Mouse (Mus musculus): ENCODE data around the gene Neurl1b. TPM values are rescaled to one million over a fixed set of nuclear protein-coding genes. Genes with fewer than 3 reads are reported as not detected.

Gene Neurl1b
- polyA plus RNA-seq, 1 experiment from 2014 or later: 0.90 TPM

DNA sequence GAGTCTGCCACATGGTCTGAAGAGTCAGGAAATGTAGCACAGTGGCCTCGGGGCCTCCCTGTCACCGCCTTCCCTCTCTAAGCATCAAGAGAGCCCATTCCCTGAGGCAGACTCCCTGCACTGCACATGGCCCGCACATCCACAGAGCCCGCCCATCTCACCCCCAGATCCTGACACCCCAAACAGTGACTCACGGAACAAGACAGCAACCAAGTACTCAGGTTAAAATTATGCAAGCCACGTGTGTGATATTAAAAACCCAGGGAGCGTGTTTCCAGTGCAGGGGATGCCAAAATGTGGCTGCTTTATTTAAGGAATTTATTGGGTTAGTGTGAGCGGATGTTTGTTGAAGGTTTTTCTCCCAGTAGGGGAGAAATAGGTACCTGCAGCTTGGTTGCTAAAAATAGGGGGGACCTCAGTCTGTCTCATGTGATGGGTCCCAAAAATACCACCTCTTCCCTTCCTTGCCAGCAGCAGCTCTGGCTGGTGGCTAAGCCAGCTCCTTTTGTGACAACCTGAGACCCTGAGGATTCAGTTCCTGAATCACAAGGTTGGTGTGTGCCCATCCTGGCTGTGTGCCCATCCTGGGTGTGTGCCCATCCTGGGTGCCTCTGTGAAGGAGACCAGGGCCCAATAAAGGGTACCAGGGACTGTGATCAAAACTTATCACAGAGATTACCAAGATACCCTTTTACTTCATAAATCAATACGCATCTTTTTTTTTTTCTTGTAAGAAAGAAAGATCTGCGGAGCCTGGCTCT is 9.1 kb upstream of the Neurl1b start:
- no peak overlapping the region for H3K4me3 ChIP-seq
- H3K9ac ChIP-seq: no peak overlapping the region
- no peak overlapping the region for H3K27ac ChIP-seq
- no peaks in the 10 kb centered on the region for H3K9me3 ChIP-seq
- WGBS: 38% methylated on average over 10 of the region's 10 CpGs
- 0 out of 2 replicates have a peak, but pooled peaks have one; percentile 52 for ATAC-seq (ENCODE audit: insufficient number of reproducible peaks, low FRiP score, low TSS enrichment, low read depth)
- H3K27me3 ChIP-seq: 0 out of 2 replicates have a peak, but pooled peaks cover 5% of the 10 kb centered on the region
- peaks cover 8% of the 10 kb centered on the region for H3K4me1 ChIP-seq
- no peaks in the 10 kb centered on the region for H3K36me3 ChIP-seq
- no peak overlapping the region for H3K4me2 ChIP-seq

DNA sequence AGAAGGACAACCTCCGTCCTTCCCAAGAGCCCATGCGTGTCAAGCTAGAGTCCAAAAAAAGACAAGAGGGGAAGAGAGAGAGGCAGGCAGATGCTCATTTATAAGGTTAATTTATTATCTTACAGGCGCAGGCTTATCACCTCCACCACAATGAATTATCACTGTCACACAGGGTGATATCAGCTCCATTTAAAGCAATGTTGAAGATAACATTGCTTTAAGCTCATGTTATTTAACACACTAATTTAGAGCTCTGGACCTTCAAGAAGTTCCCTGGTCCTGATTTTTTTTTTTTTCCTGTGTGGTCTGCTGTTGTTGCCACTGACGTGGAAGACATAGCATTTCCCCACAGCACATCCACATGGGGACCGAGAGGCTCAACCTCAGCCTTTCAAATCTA is 1.7 kb upstream of the Neurl1b start:
- WGBS: 76% methylated on average over 5 of the region's 5 CpGs
- Histone ChIP-seq H3K4me1 (peaks cover 22% of the 10 kb centered on the region), H3K27me3 (peaks cover 56% of the 10 kb centered on the region), H3K4me3 (no peak overlapping the region), H3K36me3 (no peaks in the 10 kb centered on the region), H3K9ac (no peak overlapping the region), H3K4me2 (no peak overlapping the region), H3K27ac (no peak overlapping the region), H3K9me3 (no peaks in the 10 kb centered on the region)
- ATAC-seq (ENCODE audit: insufficient number of reproducible peaks, low FRiP score, low TSS enrichment, low read depth): no peak

DNA sequence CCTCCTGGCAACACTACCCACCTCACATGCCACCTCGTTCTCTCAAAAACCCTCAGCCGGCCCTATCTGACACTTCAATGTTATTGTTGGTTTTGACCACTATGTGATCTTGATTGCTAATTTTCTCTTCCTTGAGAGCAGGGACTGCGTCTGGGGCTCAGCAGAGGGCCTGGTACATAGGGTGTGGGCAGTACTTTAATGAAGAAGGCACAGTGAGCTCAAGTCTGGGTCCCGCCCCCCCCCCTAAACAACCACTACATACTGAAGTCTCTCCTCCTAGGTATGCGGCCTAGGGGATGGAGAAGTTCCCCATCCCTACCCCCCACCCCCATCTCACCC is 476 bp upstream of the Neurl1b start:
- Histone ChIP-seq H3K27ac (no peak overlapping the region), H3K27me3 (peaks cover 51% of the 10 kb centered on the region), H3K36me3 (no peaks in the 10 kb centered on the region), H3K4me3 (peak overlapping the region; percentile 75), H3K4me2 (peak overlapping the region; percentile 100), H3K9me3 (no peaks in the 10 kb centered on the region), H3K4me1 (peaks cover 22% of the 10 kb centered on the region), H3K9ac (peak overlapping the region; percentile 62; the same call in 1 of the 2 replicates)
- no peak for ATAC-seq (ENCODE audit: insufficient number of reproducible peaks, low FRiP score, low TSS enrichment, low read depth)
- WGBS: 3% methylated on average over 4 of the region's 5 CpGs

DNA sequence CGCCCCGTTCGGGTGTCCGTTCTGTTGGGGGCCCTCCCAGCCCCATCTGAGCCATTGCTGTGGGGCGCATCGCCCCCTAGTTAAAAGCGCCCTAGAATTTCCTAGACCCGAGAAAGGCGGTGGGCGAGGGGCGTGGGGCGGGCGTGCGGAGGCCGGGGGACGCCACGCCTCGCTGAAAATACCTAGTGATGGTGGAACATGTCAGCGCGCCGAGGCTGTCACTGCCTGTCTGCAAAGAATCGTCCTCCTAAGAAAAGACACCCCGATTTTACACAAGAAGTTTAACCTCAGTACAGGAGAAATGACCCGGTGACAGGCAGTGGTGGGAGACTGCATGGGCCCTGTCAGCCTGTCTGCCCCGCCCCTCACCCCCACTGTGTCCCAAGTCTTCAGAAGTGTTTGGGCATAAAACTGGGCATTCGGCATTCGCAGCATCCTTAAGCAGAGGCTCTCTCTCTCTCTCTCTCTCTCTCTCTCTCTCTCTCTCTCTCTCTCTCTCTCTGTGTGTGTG is 781 bp downstream of the Neurl1b start:
- WGBS: 2% methylated on average over 27 of the region's 27 CpGs
- no peak for ATAC-seq (ENCODE audit: insufficient number of reproducible peaks, low FRiP score, low TSS enrichment, low read depth)
- no peak overlapping the region for H3K27ac ChIP-seq
- H3K27me3 ChIP-seq: peaks cover 51% of the 10 kb centered on the region
- peaks cover 22% of the 10 kb centered on the region for H3K4me1 ChIP-seq
- peak overlapping the region; percentile 62 for H3K9ac ChIP-seq
- peak overlapping the region; percentile 75 for H3K4me3 ChIP-seq
- H3K4me2 ChIP-seq: peak overlapping the region; percentile 100
- H3K9me3 ChIP-seq: no peaks in the 10 kb centered on the region
- no peaks in the 10 kb centered on the region for H3K36me3 ChIP-seq

DNA sequence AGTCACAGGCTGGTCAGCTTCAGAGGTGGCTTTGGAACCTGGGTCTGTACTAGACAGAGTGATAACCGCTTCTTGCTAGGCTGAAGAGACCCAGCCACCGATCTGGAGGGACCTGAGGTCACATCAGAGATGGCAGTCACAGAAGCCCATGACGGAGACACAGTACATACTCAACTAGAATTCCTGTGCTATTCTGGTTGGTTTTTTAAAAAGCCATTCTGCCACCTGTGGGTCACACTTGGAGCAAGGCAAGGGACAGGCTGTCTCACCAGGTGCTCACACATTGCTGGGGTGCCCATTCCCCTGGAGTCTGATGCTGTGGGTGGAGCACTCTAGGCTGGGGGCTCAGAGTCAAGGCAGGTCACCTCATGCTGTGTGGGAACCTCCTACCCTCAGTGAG is 1.5 kb downstream of the Neurl1b start:
- H3K4me3 ChIP-seq: peak overlapping the region; percentile 75; the same call in 1 of the 2 replicates
- no peak overlapping the region for H3K4me2 ChIP-seq
- no peak overlapping the region for H3K9ac ChIP-seq
- 58% methylated on average over 3 of the region's 3 CpGs for WGBS
- no peaks in the 10 kb centered on the region for H3K36me3 ChIP-seq
- peaks cover 24% of the 10 kb centered on the region for H3K4me1 ChIP-seq
- peaks cover 47% of the 10 kb centered on the region for H3K27me3 ChIP-seq
- no peak for ATAC-seq (ENCODE audit: insufficient number of reproducible peaks, low FRiP score, low TSS enrichment, low read depth)
- H3K27ac ChIP-seq: no peak overlapping the region
- H3K9me3 ChIP-seq: no peaks in the 10 kb centered on the region

DNA sequence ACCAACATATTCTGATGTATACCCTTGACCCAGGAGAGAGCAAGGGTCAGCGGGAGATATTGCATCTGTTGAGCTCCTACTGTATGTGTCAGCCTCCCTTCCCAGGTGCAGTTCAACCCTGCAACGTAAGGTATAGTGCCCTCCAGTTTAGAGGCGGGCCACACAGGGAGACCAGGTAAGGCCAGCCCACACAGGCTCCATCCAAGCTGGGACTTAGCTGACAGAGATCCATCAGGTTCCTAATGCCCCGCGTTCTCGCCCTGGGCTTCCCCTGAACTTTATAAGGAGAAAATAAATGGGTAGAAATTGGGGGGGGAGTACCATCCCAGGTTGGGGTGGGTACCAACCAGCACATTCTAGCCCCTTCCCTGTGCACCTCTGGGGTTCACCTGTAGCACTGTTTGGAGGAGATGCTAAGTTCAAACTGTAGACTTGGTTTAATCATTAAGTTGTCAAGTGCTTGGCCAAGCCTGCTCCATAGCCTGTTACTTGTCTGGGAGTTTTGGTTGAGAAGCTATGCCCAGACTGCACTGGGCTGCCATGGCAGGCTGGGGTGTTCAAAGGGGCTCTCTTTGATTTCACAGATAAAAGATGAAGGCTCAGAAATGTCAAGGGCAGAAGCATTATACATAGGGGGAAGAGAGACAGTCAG is 3.3 kb downstream of the Neurl1b start:
- 79% methylated on average over 6 of the region's 6 CpGs for WGBS
- Histone ChIP-seq H3K4me3 (no peak overlapping the region), H3K9ac (no peak overlapping the region), H3K4me1 (peaks cover 29% of the 10 kb centered on the region), H3K27ac (no peak overlapping the region), H3K4me2 (no peak overlapping the region), H3K36me3 (no peaks in the 10 kb centered on the region), H3K9me3 (no peaks in the 10 kb centered on the region), H3K27me3 (peaks cover 31% of the 10 kb centered on the region)
- ATAC-seq (ENCODE audit: insufficient number of reproducible peaks, low FRiP score, low TSS enrichment, low read depth): no peak

DNA sequence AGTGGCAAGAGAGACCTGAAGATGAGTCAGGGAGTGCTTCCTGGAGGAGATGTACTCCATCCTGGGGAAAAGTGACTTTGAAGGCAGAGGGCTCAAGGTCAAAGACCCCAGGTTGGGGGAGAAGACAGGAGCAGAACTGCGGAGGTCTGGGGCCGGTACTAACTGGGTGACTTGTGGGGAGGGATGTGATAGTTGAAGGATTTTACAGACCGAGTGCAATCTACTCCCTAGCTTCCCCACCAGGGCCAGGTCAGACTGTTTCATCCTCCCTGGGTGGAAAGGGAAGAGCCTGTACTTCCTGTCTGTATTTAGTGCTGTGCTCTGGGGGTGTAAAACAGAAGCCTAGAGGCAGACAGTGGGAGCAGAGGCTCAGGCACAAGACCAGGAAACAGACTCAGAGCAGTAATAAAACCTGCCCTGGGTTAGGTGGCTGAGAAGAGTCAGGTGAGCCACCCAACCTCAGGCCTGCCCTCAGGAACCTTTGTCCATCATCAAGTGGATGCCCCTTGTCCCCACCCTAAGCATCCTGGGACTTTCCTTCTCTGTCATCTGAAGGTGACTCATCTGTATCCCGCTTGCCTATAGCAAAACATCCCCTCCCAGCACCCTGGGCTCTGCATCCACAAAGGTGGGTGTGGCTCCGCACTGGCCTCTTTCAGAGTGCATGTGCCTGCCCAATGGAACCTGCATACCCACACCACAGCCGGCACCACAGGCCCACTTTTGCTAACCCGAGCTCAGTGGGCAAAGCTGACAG is 6.0 kb downstream of the Neurl1b start:
- Histone ChIP-seq H3K36me3 (no peaks in the 10 kb centered on the region), H3K27me3 (peaks cover 4% of the 10 kb centered on the region; the same call in 1 of the 2 replicates), H3K4me1 (peaks cover 26% of the 10 kb centered on the region), H3K27ac (no peak overlapping the region), H3K4me3 (no peak overlapping the region), H3K4me2 (no peak overlapping the region), H3K9me3 (no peaks in the 10 kb centered on the region), H3K9ac (no peak overlapping the region)
- WGBS: 80% methylated on average over 7 of the region's 7 CpGs
- no peak for ATAC-seq (ENCODE audit: insufficient number of reproducible peaks, low FRiP score, low TSS enrichment, low read depth)

DNA sequence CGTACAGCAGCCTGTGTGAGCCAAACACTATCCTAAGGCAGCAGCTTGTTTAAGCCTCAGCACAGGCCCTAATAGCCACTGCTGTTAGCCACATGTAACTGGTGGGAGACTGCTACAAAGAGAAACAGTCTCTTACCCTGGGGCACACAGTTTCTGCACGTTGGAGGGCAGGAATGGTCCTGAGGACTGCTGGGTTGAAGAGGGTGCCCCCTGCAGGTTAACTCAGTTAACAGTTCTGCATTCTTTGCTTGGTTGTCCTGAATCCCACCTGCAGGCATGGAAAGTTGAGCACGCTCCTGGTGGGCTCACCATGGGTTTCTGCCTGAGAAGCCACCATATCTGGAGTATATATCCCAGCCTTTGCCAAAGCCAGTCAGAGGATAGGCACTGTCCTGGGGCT is 6.9 kb downstream of the Neurl1b start:
- Histone ChIP-seq H3K27ac (no peak overlapping the region), H3K4me3 (no peak overlapping the region), H3K27me3 (peaks cover 4% of the 10 kb centered on the region; the same call in 1 of the 2 replicates), H3K9ac (no peak overlapping the region), H3K4me1 (peaks cover 26% of the 10 kb centered on the region), H3K4me2 (no peak overlapping the region), H3K36me3 (no peaks in the 10 kb centered on the region), H3K9me3 (no peaks in the 10 kb centered on the region)
- no peak for ATAC-seq (ENCODE audit: insufficient number of reproducible peaks, low FRiP score, low TSS enrichment, low read depth)
- 33% methylated on average over 3 of the region's 3 CpGs for WGBS

DNA sequence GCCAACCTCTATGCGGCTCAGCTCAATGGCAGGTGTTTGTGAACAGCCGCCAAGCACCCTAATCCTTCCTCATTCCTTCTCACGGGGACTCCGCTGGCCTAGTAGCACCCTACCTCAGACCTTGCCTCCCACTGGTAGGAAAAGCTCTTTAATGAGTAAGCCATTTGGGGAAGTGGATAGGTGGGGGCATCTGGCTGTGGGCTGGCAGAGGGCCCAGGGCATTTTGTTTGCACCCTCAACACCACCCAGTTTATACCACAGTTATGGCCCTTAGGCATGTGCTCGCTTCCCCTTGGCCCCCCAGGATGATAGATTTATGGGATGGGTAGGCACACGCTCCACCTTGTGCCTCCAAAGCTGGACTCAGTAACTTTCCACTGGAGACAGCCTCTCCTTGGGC is 7.8 kb downstream of the Neurl1b start:
- WGBS: 65% methylated on average over 6 of the region's 6 CpGs
- Histone ChIP-seq H3K4me1 (peaks cover 26% of the 10 kb centered on the region), H3K27me3 (no peaks in the 10 kb centered on the region; the same call in 1 of the 2 replicates), H3K4me2 (no peak overlapping the region), H3K4me3 (no peak overlapping the region), H3K27ac (no peak overlapping the region), H3K9ac (no peak overlapping the region), H3K36me3 (no peaks in the 10 kb centered on the region), H3K9me3 (no peaks in the 10 kb centered on the region)
- no peak for ATAC-seq (ENCODE audit: insufficient number of reproducible peaks, low FRiP score, low TSS enrichment, low read depth)

DNA sequence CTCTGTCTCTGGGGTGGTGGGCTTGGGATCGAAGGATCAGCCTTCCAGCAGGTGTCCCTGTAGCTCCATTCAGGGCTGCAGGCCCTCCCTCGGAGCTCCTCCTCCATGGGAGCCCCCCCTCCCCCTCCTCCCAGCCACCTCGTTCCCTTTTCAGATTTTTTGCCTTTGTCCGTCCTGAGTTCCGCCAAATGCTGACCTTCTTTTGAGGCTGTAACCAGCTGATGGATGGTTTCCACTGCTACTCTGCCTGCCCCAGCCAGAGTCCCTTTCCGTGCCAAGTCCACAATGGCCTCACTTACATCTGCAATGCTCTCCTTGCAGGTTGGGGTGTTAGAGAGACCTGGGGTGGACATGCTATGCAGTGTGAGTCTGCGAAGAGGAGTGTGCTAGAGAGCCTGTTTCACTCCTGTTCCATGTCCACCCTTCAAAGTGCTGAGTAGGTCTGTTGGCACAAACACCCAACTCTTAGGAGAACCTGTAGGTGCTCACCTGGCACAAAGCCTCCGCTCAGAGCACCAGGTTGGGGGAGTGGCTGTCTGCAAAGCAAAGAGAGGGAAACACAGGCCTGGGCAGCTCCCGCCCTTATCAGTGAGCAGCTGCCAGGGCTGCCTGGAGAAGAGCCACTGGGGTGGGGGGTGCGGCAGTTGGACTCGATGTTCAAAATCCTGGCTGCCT is 9.5 kb downstream of the Neurl1b start:
- H3K9me3 ChIP-seq: no peaks in the 10 kb centered on the region
- WGBS: 34% methylated on average over 11 of the region's 11 CpGs
- H3K9ac ChIP-seq: no peak overlapping the region
- H3K27ac ChIP-seq: no peak overlapping the region
- no peak overlapping the region for H3K4me2 ChIP-seq
- no peak for ATAC-seq (ENCODE audit: insufficient number of reproducible peaks, low FRiP score, low TSS enrichment, low read depth)
- peaks cover 26% of the 10 kb centered on the region for H3K4me1 ChIP-seq
- H3K36me3 ChIP-seq: no peaks in the 10 kb centered on the region
- H3K27me3 ChIP-seq: no peaks in the 10 kb centered on the region; the same call in 1 of the 2 replicates
- H3K4me3 ChIP-seq: no peak overlapping the region

DNA sequence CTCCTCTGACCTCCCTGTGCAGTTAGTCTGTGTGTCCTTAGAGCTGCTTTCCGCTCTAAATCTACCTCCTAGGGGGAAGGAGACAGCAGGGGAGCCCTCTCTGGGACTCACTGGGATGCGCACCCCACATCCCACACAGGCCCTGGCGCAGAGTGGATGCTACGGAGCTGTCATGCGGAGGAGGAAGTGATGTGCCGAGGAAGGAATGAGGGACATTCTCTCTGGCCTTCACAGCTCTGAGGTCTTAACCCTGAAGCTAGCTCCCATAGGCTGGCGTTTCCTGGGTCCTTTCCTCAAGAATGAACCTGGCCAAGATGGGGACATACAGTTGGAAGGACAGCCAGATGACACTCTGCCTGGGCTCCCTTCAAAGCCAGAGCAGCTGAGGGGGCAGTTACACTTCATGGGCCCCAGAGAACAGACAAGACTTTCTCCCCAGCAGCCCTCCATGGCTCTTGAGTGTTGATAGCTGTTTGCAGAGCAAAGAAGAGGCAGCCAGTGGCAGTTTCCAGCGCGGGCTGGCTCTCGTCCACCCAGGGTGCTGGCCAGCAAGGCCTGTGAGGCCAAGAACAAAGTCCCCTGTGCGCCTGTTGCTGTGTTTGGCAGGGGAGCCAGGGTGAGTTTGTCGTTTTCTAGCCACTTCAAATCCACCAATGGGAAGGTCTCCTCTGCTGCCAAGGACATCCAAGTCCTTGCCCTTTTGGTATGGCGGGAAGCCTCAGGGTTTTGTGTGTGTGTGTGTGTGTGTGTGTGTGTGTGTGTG is 10.5 kb downstream of the Neurl1b start:
- peaks cover 26% of the 10 kb centered on the region for H3K4me1 ChIP-seq
- H3K9ac ChIP-seq: no peak overlapping the region
- no peaks in the 10 kb centered on the region for H3K9me3 ChIP-seq
- no peak overlapping the region for H3K4me2 ChIP-seq
- WGBS: 67% methylated on average over 13 of the region's 13 CpGs
- peaks cover 3% of the 10 kb centered on the region; the same call in 1 of the 2 replicates for H3K27me3 ChIP-seq
- H3K27ac ChIP-seq: peak overlapping the region; percentile 22; the same call in 1 of the 2 replicates
- no peaks in the 10 kb centered on the region for H3K36me3 ChIP-seq
- no peak overlapping the region for H3K4me3 ChIP-seq
- ATAC-seq (ENCODE audit: insufficient number of reproducible peaks, low FRiP score, low TSS enrichment, low read depth): no peak
